Mouse (Mus musculus): Measurements from ENCODE around the gene 4933434E20Rik.
A peak's percentile ranks its signal among the peaks of the same experiment; 100 is the strongest.

DNA sequence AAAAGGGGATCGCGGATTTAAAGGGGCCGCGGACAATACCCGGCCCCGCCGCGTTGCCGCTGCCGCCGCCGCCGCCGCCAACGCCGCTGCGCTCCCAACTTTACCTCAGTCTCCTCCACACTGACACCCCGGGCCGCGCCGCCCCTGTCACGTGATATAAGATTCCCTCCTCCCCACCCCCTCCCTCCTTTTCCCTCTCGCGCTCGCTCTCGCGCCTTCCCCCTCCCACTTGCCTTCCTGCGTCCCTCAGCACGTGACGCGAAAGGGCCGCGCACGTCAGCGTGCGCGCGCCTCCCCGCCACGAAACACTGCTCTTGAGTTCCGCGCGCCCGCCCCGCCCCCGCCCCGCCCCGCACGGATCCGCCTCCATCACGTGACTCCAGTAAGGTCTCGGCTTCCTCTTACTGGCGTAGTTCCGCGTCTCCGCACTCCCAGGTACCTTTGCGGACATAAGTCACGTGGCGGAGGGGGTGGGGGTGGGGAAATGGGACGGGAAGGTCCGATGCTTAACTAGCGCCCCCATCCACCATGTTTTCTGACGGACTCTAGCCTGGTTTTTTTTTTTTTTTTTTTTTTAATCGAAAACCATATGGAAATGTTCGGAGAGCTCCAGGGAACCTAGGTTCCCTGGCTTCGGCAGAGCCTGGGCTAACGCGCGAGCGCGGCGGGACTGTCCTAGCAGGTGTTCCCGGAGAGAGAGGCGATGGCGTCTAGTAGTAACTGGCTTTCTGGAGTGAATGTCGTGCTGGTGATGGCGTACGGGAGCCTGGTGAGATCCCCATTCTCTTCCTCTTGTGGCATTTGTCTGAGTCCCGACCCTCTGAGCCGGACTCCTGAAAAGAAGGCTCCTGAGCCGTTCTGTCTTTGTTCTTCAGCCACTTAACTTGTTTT is 1.2 kb downstream of the 4933434E20Rik start, which contains the start of gene Ubap2l:
- no peak for TF ChIP-seq CHD2 (IDR thresholded peaks at IDR 0.05; ENCODE audit: low read depth, low read length)
- no peak for TF ChIP-seq MAFK (IDR thresholded peaks at IDR 0.05; ENCODE audit: insufficient read depth, low read depth, low read length)
- TF ChIP-seq HCFC1 (IDR thresholded peaks at IDR 0.05; ENCODE audit: borderline replicate concordance, insufficient read depth, low read length) = peak; percentile 62; the same call in 1 of the 2 replicates

Measured in ES-E14 (cell line).